Mouse (Mus musculus): ENCODE measurements around the gene Pax8.

DNA sequence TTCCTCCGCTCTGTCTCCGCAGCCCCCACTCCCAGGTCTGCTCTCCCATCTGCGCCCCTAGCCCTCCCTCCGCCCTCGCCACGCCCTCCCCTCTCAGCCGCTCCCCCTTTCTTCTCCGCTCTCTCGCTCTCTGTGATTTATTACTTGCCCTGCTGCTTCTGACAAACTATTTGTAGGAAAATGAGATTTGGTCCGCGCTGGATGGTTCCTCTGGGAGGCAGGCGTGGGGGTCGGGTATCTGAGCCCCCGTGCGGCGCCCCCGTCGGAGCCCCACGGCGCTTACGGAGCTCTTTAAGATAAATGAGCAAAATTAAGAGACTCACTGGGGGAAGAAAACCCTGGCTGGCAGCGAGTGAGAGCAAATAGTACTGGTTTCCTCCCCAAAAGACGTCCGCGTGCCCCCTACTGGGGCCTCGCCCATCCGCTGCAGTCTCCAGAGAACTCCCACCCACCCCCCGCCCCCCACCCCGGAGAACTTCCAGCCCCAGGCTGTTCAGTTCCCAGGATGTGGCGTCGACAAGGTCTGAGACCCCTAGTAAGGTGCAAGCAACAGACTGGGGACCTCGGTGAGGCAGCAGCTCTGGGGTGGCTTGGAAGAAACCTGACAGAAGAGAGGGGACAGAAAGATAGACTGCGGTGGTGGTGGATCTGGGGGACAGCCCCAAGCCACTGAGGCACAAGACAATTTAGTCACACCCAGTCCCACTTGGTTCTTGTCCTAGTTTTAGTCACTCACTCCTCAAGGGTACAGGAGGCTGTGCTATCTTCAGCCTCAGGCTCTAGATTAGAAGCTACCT is 46.2 kb upstream of the Pax8 start:
- TF ChIP-seq POLR2A (IDR thresholded peaks at IDR 0.05; ENCODE audit: low read depth, low read length) (no peak), CTCF (IDR thresholded peaks at IDR 0.05; ENCODE audit: extremely low read depth, insufficient read depth, insufficient read length, insufficient replicate concordance) (no peak)

All from spleen, adult 2 months (tissue).